Mouse (Mus musculus) natural killer cell, adult 2 months (primary cell): ENCODE measurements at regions not wholly inside any gene's neighbourhood (a gene's known extent, or its start where the extent isn't known, plus 50 kb on each side); places are given as distances from the start of the nearest gene placed in this dataset.

ENCODE experiments used
- DNase-seq, 2 experiments: peaks; one replicate each; pipeline ENCODE4 v3.0.0; 2022; ENCODE audit warnings: low spot score in 2 of 2

GRCm38 (mm10) chr2:79185234-79186101 lies 69.8 kb upstream of the Itga4 start:
- no peak for DNase-seq

- DNase-seq, result no peak
Measured at GRCm38 (mm10) chr2:79186878-79187277, 68.3 kb upstream of the Itga4 start.

GRCm38 (mm10) chr2:79188511-79189193 lies 66.6 kb upstream of the Itga4 start:
- DNase-seq, result no peak

DNA sequence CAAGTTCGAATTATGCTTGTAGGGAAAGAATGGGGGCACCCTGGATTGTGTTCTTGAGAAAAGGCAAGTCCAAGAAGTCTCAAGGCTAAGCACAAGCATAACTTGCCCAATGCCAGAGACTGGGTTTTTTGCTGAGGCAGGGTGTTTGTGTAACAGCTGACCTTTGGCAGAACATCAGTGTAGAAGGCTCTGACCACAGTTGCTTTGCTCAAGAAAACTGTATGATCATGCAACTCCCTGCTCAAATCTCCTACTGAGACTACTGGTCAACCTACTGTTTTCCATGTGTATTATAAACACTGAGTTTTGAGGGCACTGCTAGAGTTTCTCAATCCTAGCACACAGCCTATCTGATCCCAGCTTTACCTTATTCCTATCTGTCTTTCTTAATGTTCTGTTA lies 61.4 kb upstream of the Itga4 start:
- no peak for DNase-seq

DNA sequence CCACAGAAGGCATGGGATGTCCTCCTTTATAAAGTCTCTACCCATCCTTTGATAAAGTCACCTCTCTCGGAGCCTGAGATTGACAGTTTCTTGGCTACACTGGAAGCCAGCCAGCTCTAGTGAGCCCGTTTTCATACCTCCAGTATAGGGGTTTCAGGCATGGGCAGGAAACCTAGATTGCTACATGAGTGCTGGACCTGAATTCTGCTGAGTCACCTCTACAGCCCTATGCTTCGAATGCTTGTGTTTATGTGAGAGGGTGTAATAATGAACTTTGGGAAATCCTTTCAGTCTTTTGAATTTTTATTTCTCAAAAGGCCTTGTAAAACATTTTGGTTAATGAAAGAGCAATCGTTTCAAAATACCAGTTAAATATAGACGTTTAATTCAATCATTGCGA lies 53.5 kb upstream of the Itga4 start:
- DNase-seq, result no peak
